Mouse (Mus musculus) inflammation-experienced regulatory T-cells, adult 16 weeks (primary cell): ENCODE data around the gene Speer4e. TPM values are rescaled to one million over a fixed set of nuclear protein-coding genes. Genes with fewer than 3 reads are reported as not detected.

Experiments
- polyA plus RNA-seq: library from polyadenylated mRNA; unstranded; fragments of 100-300 nt; shearing (Covaris generic); gene quantifications from one replicate; pipeline ENCODE4 v1.2.1, GENCODE M21; 2017

Gene Speer4e
- not detected for polyA plus RNA-seq

DNA sequence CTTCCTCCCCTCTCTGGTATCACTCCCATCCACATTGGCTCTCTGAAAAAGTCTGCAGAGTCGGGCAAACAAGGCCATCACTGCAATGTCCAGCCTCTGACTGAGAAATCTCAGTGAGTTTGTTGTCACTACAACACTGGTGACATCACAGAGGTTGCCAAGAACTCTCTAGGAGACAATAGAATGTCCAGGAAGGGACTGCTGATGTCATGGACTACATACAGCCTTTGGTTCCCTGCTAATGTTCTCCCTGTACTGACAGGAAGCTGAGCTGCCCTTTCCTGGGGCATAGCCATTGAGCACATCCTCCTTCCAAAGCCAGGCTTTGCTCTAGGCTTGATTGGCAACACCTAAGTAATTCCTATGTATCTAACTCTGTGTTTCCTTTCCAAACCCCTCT, at the start of gene Speer4e:
Speer4e (minus strand) TSS at position 101 of the 400 bp plus-strand sequence.

DNA sequence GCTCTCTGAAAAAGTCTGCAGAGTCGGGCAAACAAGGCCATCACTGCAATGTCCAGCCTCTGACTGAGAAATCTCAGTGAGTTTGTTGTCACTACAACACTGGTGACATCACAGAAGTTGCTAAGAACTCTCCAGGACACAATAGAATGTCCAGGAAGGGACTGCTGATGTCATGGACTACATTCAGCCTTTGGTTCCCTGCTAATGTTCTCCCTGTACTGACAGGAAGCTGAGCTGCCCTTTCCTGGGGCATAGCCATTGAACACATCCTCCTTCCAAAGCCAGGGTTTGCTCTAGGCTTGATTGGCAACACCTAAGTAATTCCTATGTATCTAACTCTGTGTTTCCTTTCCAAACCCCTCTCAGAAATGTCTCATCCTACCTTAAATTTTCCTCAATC, 40.6 kb upstream of the Speer4e start, which contains the start of gene Gm10354:
Gm10354 (minus strand) TSS at position 101 of the 400 bp plus-strand sequence.

DNA sequence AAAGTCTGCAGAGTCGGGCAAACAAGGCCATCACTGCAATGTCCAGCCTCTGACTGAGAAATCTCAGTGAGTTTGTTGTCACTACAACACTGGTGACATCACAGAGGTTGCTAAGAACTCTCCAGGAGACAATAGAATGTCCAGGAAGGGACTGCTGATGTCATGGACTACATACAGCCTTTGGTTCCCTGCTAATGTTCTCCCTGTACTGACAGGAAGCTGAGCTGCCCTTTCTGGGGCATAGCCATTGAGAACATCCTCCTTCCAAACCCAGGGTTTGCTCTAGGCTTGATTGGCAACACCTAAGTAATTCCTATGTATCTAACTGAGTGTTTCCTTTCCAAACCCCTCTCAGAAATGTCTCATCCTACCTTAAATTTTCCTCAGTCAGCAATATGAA, 23.4 kb downstream of the Speer4e start, which contains the start of gene Gm9758:
Gm9758 (minus strand) TSS at position 101 of the 400 bp plus-strand sequence.

Other genes with a start within 250 kb of the Speer4e start
- gene Gm9758, start 23.5 kb downstream of the Speer4e start, polyA plus RNA-seq, result not detected
- not detected for gene Gm10354, start 40.5 kb upstream of the Speer4e start, polyA plus RNA-seq
- gene Gm17019, start 94.6 kb upstream of the Speer4e start, polyA plus RNA-seq, result not detected